Mouse (Mus musculus) stomach, embryonic 14.5 days (tissue): ENCODE measurements at regions not wholly inside any gene's neighbourhood (a gene's known extent, or its start where the extent isn't known, plus 50 kb on each side); places are given as distances from the start of the nearest gene placed in this dataset.

Experiments
- ATAC-seq: fragments of 200-750 bp; cut with Nextera tagmentation; 2 replicates; pipeline ENCODE4 v1.8.0; 2017; ENCODE audit warnings: low read depth, moderate TSS enrichment; ENCODE audit not compliant: insufficient number of reproducible peaks, insufficient read depth, low FRiP score
- H3K27ac ChIP-seq: fragments of 300-500 bp; sonication (generic); 2 replicates; pipeline ENCODE4 v1.5.1; 2014; ENCODE audit warnings: mild to moderate bottlenecking, low read length, moderate library complexity, mixed read lengths
- H3K27me3 ChIP-seq: fragments of 300-500 bp; sonication (generic); 2 replicates; pipeline ENCODE4 v1.6.1; 2014; ENCODE audit warnings: low read length, control low read depth, mixed read lengths; ENCODE audit not compliant: control insufficient read depth, insufficient read depth
- H3K36me3 ChIP-seq: fragments of 300-500 bp; sonication (generic); 2 replicates; pipeline ENCODE4 v1.6.1; 2014; ENCODE audit warnings: mild to moderate bottlenecking, control low read depth, low read length, moderate library complexity, mixed read lengths; ENCODE audit not compliant: control insufficient read depth, insufficient read depth
- H3K4me1 ChIP-seq: fragments of 300-500 bp; sonication (generic); 2 replicates; pipeline ENCODE4 v1.6.1; 2014; ENCODE audit warnings: low read length, control low read depth, mixed read lengths; ENCODE audit not compliant: control insufficient read depth, insufficient read depth
- H3K4me2 ChIP-seq: fragments of 300-500 bp; sonication (generic); replicated peaks from 2 replicates; pipeline ENCODE4 v1.6.1; 2014; ENCODE audit warnings: low read depth, low read length, control low read depth
- H3K4me3 ChIP-seq: fragments of 300-500 bp; sonication (generic); 2 replicates; pipeline ENCODE4 v1.5.1; 2014; ENCODE audit warnings: low read depth, low read length, control low read depth
- H3K9ac ChIP-seq: fragments of 300-500 bp; sonication (generic); replicated peaks from 2 replicates; pipeline ENCODE4 v1.6.1; 2014; ENCODE audit warnings: low read depth, mild to moderate bottlenecking, control low read depth, low read length, moderate library complexity, mixed read lengths
- H3K9me3 ChIP-seq: fragments of 300-500 bp; sonication (generic); 2 replicates; pipeline ENCODE4 v1.6.1; 2016; ENCODE audit warnings: low read depth, low read length, control low read depth; ENCODE audit not compliant: control insufficient read depth
- WGBS: fragments of 180-500 bp; shearing (Covaris S2); extraction: QIAGEN DNeasy Blood & Tissue Kit; methylation state at CpG from one replicate; pipeline ENCODE4 v1.1.7; 2014; 5-methylcytosine and 5-hydroxymethylcytosine counted together

DNA sequence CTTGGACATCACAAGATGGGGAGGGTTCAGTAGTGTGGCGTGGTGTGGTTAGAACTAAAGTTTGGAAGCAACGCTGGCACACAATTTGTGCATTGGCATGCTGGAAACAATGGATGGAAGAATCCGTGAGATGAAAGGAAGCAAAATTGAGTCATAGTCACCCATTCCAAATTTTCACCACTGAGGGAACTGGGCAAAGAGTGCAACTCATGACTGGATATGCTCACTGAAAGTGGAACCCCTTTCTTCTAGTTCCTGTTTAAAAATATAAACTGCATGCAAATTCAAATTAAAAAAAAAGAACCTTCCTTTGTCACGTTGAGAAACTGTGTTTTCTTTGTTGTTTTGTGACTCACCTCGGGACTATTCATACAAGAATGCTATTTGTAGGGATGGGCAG, 269.5 kb upstream of the Kcnj16 start:
- H3K4me2 ChIP-seq = no peak overlapping the region
- H3K27me3 ChIP-seq = no peaks in the 10 kb centered on the region
- no peaks in the 10 kb centered on the region for H3K36me3 ChIP-seq
- ATAC-seq = no peak
- no peak overlapping the region for H3K27ac ChIP-seq
- WGBS = 80% methylated on average over 5 of the region's 5 CpGs
- H3K4me3 ChIP-seq = no peak overlapping the region
- H3K9me3 ChIP-seq = no peaks in the 10 kb centered on the region
- H3K4me1 ChIP-seq = no peaks in the 10 kb centered on the region
- H3K9ac ChIP-seq = no peak overlapping the region

DNA sequence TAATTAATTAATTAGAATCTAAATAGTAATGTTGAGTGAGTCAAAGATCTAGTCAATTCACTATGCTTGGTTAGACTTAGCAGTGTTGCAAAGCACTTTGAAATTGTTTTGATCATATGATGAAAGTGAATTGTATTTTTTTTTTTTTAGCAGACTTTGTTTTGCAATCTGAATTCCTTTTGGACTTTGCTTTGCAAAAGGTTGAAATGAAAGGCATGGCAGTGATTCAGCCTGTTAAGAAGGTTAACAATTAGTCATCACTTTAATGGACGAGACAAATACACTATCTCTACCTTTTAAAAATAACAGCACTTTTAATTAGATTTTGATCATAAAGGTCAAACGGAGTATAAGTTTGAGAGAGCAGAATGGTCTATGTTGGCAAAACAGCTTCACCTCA, 266.9 kb upstream of the Kcnj16 start:
- Histone ChIP-seq H3K4me2 (no peak overlapping the region), H3K9me3 (no peaks in the 10 kb centered on the region), H3K27me3 (no peaks in the 10 kb centered on the region), H3K4me3 (no peak overlapping the region), H3K36me3 (no peaks in the 10 kb centered on the region), H3K4me1 (no peaks in the 10 kb centered on the region), H3K27ac (no peak overlapping the region), H3K9ac (no peak overlapping the region)
- 81% methylated on average over 2 of the region's 2 CpGs for WGBS
- ATAC-seq = no peak

DNA sequence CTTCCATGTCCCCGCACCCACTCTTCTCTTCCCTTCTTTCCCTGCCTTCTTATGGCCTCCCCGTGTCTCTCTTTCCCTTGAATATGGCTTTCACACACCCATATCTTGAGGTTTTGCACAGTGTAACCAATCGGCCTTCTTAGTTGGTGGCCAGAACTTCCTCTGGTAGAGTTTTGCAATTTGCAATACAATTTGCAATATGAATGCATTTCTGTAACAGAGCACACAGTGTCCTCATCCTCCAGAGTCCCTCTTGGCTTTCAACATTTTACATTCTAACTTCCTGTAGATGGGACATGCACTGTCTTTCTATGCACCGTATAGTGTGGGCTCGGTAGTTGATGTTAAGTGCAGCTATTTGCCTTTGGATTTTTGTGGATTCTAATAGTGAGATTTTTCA, 265.7 kb upstream of the Kcnj16 start:
- H3K4me1 ChIP-seq = no peaks in the 10 kb centered on the region
- no peak for ATAC-seq
- H3K4me2 ChIP-seq = no peak overlapping the region
- no peak overlapping the region for H3K27ac ChIP-seq
- no peaks in the 10 kb centered on the region for H3K9me3 ChIP-seq
- H3K27me3 ChIP-seq = no peaks in the 10 kb centered on the region
- H3K9ac ChIP-seq = no peak overlapping the region
- WGBS = 92% methylated on average over 5 of the region's 5 CpGs
- H3K36me3 ChIP-seq = no peaks in the 10 kb centered on the region
- no peak overlapping the region for H3K4me3 ChIP-seq

DNA sequence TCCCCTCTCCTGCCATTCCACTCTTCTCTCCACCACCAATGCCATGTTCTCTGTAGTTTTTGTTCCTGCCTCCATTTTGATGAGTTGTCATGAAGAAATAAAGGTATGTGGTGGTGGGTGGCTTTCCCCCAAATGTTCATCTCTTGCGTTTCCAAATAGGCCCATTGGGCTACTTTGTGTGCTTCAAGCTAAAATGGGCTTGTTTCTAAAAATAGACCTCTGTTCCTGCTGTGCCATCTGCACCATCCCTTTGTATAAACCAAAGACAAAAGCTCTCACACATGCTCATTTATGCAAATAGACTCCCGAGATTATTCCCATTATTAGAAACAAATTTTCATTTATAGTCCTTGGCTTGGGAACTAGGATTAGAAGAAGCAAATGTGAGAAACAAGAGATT, 264.3 kb upstream of the Kcnj16 start:
- Histone ChIP-seq H3K27ac (no peak overlapping the region), H3K4me2 (no peak overlapping the region), H3K4me3 (no peak overlapping the region), H3K36me3 (no peaks in the 10 kb centered on the region), H3K27me3 (no peaks in the 10 kb centered on the region), H3K9me3 (no peaks in the 10 kb centered on the region), H3K4me1 (no peaks in the 10 kb centered on the region), H3K9ac (no peak overlapping the region)
- ATAC-seq = no peak
- 88% methylated on average over 2 of the region's 2 CpGs for WGBS

DNA sequence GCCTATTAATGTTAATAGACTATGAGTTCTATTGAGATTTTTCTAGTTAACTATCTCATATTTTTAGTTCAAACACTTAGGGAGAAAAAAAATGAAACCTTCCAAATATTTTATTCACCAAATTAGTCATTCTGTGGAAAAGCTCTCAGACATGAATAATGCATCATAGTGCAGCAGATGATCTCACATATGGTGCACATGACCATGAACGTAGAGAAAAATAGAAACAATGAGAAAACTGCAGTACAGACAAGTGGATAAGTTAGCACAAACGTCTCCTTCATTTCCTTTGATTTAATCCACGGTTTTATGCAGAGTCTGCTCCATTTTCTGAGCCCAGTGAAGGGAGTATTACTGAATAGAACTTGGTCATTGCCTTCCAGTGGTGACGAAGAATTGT, 260.5 kb upstream of the Kcnj16 start:
- H3K9ac ChIP-seq = no peak overlapping the region
- no peak overlapping the region for H3K4me2 ChIP-seq
- no peaks in the 10 kb centered on the region for H3K4me1 ChIP-seq
- WGBS = 79% methylated on average over 4 of the region's 4 CpGs
- no peaks in the 10 kb centered on the region for H3K27me3 ChIP-seq
- H3K9me3 ChIP-seq = no peaks in the 10 kb centered on the region
- no peak overlapping the region for H3K27ac ChIP-seq
- ATAC-seq = no peak
- no peak overlapping the region for H3K4me3 ChIP-seq
- no peaks in the 10 kb centered on the region for H3K36me3 ChIP-seq

DNA sequence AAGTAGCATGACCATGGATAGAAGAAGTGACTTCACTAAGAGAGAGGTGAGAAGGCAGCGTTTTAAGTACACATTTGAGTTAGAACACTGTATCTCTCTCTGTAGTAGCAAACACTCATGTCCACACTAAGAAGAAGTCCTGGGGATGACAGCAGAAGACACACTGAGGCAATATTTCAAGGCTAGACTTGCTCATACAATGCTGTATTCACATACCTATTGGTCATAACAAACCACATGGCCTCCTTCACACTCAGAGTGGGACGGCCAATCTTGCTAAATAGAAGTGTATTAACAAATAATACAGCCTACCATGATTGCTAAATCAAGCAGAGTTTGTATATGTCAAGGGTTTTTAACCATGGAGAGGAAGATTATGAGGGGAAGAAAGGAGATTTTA, 252.5 kb upstream of the Kcnj16 start:
- WGBS = 78% methylated on average over 2 of the region's 2 CpGs
- Histone ChIP-seq H3K27me3 (no peaks in the 10 kb centered on the region), H3K4me2 (no peak overlapping the region)

DNA sequence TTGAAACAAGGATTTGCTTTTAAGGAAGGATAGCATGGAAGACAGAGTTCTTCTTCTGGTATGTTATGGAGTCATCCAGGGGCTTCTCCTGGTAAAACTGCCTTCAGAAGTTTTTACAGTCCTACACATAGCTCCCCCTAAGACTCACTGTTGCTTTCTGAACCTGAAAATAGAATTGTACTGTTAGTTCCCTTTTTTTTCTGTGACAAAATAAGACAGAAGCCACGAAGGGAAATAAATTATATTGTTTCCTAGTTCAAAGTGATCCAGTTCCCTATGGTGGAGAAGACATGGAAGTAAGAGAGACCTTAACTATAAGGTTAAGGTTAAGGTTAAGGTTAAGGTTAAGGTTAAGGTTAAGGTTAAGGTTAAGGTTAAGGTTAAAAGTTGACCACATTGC, 251.5 kb upstream of the Kcnj16 start:
- Histone ChIP-seq H3K27me3 (no peaks in the 10 kb centered on the region), H3K9ac (no peak overlapping the region), H3K27ac (no peak overlapping the region), H3K4me1 (no peaks in the 10 kb centered on the region), H3K36me3 (no peaks in the 10 kb centered on the region), H3K4me3 (no peak overlapping the region), H3K4me2 (no peak overlapping the region), H3K9me3 (no peaks in the 10 kb centered on the region)
- WGBS = 73% methylated on average over 1 of the region's 1 CpGs
- ATAC-seq = no peak

More for the DNA sequence above, 252.5 kb upstream of the Kcnj16 start:
- no peaks in the 10 kb centered on the region for H3K36me3 ChIP-seq
- no peaks in the 10 kb centered on the region for H3K9me3 ChIP-seq
- no peak overlapping the region for H3K4me3 ChIP-seq
- H3K27ac ChIP-seq = no peak overlapping the region
- no peak for ATAC-seq
- H3K9ac ChIP-seq = no peak overlapping the region
- no peaks in the 10 kb centered on the region for H3K4me1 ChIP-seq

DNA sequence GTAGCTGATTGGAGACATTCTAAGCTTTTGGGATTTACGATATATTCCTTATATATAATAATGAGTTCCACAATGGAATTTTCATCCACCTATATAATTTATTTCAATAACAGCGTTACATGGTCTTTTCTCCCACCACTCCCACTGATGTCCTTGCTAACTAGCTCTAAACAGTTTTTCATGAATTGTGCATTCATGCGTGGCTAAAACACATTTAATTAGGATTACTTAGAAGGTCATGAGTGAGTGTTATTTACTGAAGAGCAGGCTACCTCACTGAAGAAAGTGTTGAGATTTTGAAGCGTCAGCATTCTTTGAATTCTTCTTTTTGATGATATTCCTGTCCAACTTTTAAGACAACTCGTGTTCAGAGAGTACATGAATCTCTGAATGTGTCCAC, 245.1 kb upstream of the Kcnj16 start:
- Histone ChIP-seq H3K36me3 (no peaks in the 10 kb centered on the region), H3K4me1 (no peaks in the 10 kb centered on the region), H3K4me3 (no peak overlapping the region), H3K4me2 (no peak overlapping the region), H3K27ac (no peak overlapping the region), H3K27me3 (no peaks in the 10 kb centered on the region), H3K9me3 (no peaks in the 10 kb centered on the region), H3K9ac (no peak overlapping the region)
- 78% methylated on average over 5 of the region's 5 CpGs for WGBS
- no peak for ATAC-seq

DNA sequence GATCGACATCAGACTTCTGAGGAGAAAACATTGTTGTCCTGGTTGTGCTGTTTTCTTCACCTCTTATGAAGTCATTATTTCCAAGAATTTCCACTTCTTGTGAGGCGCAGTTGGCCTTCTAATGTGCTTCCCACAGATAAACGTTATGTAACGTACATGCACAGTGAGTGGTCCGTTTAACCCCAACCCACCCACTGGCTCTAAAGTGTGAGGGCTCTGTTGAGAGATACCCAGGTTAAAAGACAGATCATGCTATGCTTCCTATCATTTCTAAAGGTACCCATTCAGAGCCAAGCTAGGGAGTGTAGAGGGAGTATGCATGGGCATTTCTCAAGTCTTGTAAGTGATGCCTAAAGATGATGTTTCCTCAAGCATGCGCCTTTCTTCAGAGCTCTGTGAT, 243.9 kb upstream of the Kcnj16 start:
- no peak overlapping the region for H3K4me3 ChIP-seq
- no peaks in the 10 kb centered on the region for H3K27me3 ChIP-seq
- no peaks in the 10 kb centered on the region for H3K36me3 ChIP-seq
- no peak overlapping the region for H3K27ac ChIP-seq
- no peak for ATAC-seq
- H3K4me2 ChIP-seq = no peak overlapping the region
- H3K9me3 ChIP-seq = no peaks in the 10 kb centered on the region
- 89% methylated on average over 6 of the region's 6 CpGs for WGBS
- H3K9ac ChIP-seq = no peak overlapping the region
- H3K4me1 ChIP-seq = no peaks in the 10 kb centered on the region
